Mouse (Mus musculus): Measurements from ENCODE around the gene Pom121l2.

Gene Pom121l2

DNA sequence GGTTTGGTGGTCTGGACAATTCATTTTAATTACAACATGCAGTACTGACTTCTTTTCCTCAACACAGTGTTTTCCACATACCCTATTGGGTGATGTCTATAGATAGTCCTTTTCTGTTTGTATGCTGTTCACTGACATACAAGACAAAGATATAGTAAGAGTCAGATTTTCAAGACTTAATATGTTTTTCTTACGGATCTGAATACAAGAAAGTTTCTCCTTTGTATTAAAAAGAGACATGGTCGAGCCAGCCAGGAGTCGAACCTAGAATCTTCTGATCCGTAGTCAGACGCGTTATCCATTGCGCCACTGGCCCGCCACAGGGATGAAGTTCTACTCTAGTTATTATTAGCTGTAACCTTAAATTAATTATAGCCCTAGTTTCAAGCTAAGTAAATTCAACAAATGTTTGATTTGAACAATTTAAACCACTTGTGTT lies 39.9 kb downstream of the Pom121l2 start:
- peak; percentile 64 for DNase-seq

GRCm38 (mm10) chr13:22021581-22021980 lies 40.6 kb downstream of the Pom121l2 start:
- DNase-seq: peak; percentile 41

DNA sequence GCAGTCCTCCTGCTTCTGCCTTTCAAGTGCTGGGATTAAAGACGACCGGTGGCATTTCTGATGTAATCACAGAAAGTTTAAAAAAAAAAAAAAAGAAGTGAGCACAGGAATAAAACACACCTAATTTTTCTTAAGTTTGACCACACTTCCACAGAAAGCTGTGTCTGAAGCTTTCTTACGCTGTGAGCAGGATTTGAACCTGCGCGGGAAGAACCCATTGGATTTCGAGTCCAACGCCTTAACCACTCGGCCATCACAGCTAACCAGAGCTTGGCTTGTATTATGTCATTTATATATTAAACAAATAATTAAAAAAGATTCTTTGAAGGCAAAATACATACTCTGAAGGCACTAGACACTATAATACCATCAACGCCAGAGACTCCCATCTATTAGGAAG lies 41.2 kb downstream of the Pom121l2 start:
- DNase-seq: peak; percentile 80

DNA sequence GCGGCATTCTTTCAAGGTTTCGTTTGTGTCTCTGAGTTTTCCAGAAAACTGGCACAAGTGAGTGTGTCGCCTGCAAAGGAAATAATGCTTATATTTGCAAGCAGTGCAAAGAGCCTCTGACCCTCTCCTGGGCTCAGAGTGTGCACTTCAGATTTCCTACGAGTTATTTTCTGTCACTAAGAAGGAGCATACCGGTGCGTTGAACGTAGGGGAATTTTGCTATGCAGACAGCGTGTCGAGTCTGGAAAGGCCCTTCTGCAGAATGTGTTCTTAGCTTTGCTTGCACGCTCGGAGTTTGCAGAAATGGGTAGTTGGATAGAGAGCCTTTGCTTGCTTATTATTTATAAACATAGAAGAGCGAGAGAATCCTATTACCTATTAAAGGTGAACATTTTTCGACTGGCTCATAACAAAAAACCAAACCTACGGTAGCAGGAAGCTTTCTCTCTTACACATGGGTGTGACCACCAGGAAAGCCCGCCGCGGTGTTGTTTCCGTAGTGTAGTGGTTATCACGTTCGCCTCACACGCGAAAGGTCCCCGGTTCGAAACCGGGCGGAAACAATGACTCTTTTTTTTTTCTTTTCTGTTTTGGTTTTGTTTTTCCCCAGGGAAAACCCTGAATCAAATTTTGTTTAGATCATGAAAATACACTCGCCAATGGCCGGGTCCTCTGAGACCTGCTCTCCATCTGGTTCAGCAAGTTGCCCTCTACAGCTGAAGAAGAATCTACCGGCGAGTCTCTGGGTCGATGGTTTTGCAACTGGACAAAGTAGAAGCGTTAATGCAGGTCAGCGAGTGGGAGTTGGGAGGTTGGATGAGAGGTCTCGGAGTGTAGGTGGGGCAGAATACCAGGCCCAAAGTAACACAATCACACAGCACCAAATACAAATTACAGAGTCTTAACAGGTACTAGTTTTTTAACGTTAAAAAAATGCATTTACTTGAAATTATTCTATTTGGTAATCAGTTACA lies 45.4 kb downstream of the Pom121l2 start:
- DNase-seq: peak; percentile 92

- peak; percentile 92 for DNase-seq
Observed at GRCm38 (mm10) chr13:22028673-22029460, 47.9 kb downstream of the Pom121l2 start.

- DNase-seq: peak; percentile 28
Observed at GRCm38 (mm10) chr13:22029928-22030327, 48.9 kb downstream of the Pom121l2 start.

DNA sequence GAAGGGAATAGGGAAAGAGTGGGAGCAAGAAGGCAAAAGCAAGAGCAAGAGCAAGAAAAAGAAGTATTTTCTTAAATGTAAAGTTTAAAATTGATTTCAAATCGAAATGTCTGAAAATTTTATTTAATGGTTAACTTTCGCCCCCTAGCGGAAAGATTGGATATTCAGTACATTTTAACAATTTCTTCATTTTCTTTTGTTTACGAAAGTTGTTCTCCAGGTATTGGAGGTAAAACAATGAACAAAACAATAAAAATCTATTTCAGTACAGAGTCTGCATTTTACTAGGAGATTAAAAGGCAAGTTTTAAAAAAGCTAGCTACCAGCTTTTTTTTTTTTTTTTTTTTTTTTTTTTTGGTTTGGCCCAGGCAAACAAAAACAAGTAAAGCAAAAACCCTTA lies 49.5 kb downstream of the Pom121l2 start:
- DNase-seq: no peak

DNA sequence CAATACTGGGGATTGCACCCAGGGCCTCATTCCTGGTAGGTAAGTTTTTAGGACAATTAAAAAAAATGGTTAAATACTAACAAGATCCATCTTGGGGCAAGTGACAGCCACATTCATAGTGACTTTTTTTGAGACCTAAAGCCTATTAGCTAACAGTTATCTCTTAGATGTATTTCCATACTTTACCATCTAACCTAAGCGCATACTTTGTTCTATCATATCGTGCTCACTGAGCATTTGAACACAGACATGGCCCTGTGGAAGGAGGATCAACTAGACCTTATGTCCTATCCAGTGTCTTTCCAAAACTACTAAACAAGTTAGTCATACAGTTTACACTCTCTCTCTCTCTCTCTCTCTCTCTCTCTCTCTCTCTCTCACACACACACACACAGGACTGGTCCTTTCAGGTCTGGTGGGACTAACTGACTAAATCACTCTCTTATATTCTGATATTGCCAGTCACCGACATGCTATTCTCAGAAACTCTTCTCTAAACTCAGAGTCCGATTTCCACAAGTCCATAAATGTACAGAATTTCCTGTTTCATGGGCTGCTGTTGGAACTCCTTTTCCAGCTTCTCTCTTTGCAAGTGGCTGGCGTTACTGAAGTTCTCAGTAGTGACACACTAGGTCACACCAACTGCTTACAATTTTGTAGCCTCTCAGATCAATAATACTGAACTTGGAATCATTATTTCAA lies 52.9 kb downstream of the Pom121l2 start:
- no peak for DNase-seq

GRCm38 (mm10) chr13:22034443-22035266 lies 53.7 kb downstream of the Pom121l2 start:
- DNase-seq: no peak

GRCm38 (mm10) chr13:22035267-22036148 lies 54.5 kb downstream of the Pom121l2 start, which contains the start of the genes Hist1h2ah and Hist1h2bk:
TSS of gene Hist1h2ah (minus strand) at chr13:22035568.
TSS of gene Hist1h2bk (plus strand) at chr13:22035870.
- peak; percentile 80 for DNase-seq

- peak; percentile 50 for DNase-seq
Observed at GRCm38 (mm10) chr13:22036149-22036956, 55.4 kb downstream of the Pom121l2 start.

DNA sequence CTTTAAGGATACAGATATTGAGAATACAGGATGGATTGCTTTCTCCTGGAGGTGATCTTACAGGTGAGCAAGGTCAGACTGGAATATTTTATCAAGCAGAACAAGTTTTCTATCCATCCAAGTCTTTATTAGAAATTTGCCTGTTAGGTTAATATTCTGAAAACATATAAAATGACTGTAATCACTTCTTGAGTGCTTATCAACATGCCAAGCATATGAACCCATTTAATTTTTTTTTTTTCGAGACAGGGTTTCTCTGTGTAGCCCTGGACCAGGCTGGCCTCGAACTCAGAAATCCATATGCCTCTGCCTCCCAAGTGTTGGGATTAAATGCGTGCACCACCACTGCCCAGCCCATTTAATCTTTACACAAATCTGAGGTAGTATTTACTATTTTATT lies 56.0 kb downstream of the Pom121l2 start:
- no peak for DNase-seq

DNA sequence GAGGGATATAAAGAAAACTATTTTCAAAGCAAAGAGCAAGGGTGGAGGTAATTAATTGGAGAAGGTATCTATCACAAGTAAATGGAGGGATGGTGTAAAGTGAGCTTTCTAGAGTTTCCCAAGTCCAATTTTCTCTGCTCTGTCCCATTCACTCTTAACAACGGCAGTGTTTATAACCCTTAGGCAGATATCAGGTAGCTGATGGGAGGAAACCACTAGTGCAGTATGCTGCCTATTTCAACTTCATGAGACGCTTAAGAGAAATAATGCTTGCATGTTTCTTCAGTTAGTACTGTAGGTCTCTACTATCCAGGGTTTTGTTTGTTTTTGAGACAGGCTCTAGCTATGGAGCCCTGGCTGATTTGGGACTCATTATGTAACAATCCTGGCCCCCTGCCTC lies 56.4 kb downstream of the Pom121l2 start:
- no peak for DNase-seq

Measured in thymus, postnatal 4 days (tissue).